Mouse (Mus musculus): ENCODE measurements at regions not wholly inside any gene's neighbourhood (a gene's known extent, or its start where the extent isn't known, plus 50 kb on each side); places are given as distances from the start of the nearest gene placed in this dataset.

GRCm38 (mm10) chr6:117655986-117656385 lies 185.0 kb upstream of the Zfp637 start:
- Histone ChIP-seq H3K4me1 (ENCODE audit: control insufficient read depth, insufficient read depth, low read length) (no peaks in the 10 kb centered on the region), H3K9ac (ENCODE audit: low read depth, low read length) (no peak overlapping the region), H3K4me3 (ENCODE audit: low read depth, low read length) (no peak overlapping the region), H3K27ac (ENCODE audit: low read depth, low read length) (no peak overlapping the region), H3K27me3 (ENCODE audit: control insufficient read depth, insufficient read depth, low read length) (peaks cover 10% of the 10 kb centered on the region; the same call in 1 of the 2 replicates), H3K36me3 (ENCODE audit: control insufficient read depth, insufficient read depth, low read length) (no peaks in the 10 kb centered on the region), H3K4me2 (no peak overlapping the region), H3K9me3 (replicated peaks; ENCODE audit: control insufficient read depth, low read length) (no peaks in the 10 kb centered on the region)
- ATAC-seq (replicated peaks; ENCODE audit: insufficient number of reproducible peaks, low FRiP score, low TSS enrichment): no peak
- WGBS (ENCODE audit: insufficient replicate concordance): 88% methylated on average over 4 of the region's 4 CpGs

- no peak overlapping the region for H3K4me2 ChIP-seq
- H3K4me3 ChIP-seq (ENCODE audit: low read depth, low read length): no peak overlapping the region
- no peak overlapping the region for H3K27ac ChIP-seq (ENCODE audit: low read depth, low read length)
- H3K4me1 ChIP-seq (ENCODE audit: control insufficient read depth, insufficient read depth, low read length): no peaks in the 10 kb centered on the region
- ATAC-seq (replicated peaks; ENCODE audit: insufficient number of reproducible peaks, low FRiP score, low TSS enrichment): no peak
- H3K36me3 ChIP-seq (ENCODE audit: control insufficient read depth, insufficient read depth, low read length): no peaks in the 10 kb centered on the region
- H3K9me3 ChIP-seq (replicated peaks; ENCODE audit: control insufficient read depth, low read length): no peaks in the 10 kb centered on the region
- no peak overlapping the region for H3K9ac ChIP-seq (ENCODE audit: low read depth, low read length)
- peaks cover 4% of the 10 kb centered on the region; the same call in 1 of the 2 replicates for H3K27me3 ChIP-seq (ENCODE audit: control insufficient read depth, insufficient read depth, low read length)
- 0% methylated on average over 1 of the region's 1 CpGs for WGBS (ENCODE audit: insufficient replicate concordance)
These were observed 180.4 kb upstream of the Zfp637 start for GRCm38 (mm10) chr6:117660576-117660975.

GRCm38 (mm10) chr6:117662635-117663034 lies 178.3 kb upstream of the Zfp637 start:
- Histone ChIP-seq H3K4me3 (ENCODE audit: low read depth, low read length) (no peak overlapping the region), H3K36me3 (ENCODE audit: control insufficient read depth, insufficient read depth, low read length) (no peaks in the 10 kb centered on the region), H3K4me1 (ENCODE audit: control insufficient read depth, insufficient read depth, low read length) (no peaks in the 10 kb centered on the region), H3K27me3 (ENCODE audit: control insufficient read depth, insufficient read depth, low read length) (peaks cover 4% of the 10 kb centered on the region; the same call in 1 of the 2 replicates), H3K4me2 (no peak overlapping the region), H3K9ac (ENCODE audit: low read depth, low read length) (no peak overlapping the region), H3K9me3 (replicated peaks; ENCODE audit: control insufficient read depth, low read length) (no peaks in the 10 kb centered on the region), H3K27ac (ENCODE audit: low read depth, low read length) (no peak overlapping the region)
- 78% methylated on average over 1 of the region's 1 CpGs for WGBS (ENCODE audit: insufficient replicate concordance)
- no peak for ATAC-seq (replicated peaks; ENCODE audit: insufficient number of reproducible peaks, low FRiP score, low TSS enrichment)

GRCm38 (mm10) chr6:117670337-117670736 lies 170.6 kb upstream of the Zfp637 start:
- Histone ChIP-seq H3K27me3 (ENCODE audit: control insufficient read depth, insufficient read depth, low read length) (no peaks in the 10 kb centered on the region), H3K4me3 (ENCODE audit: low read depth, low read length) (no peak overlapping the region), H3K36me3 (ENCODE audit: control insufficient read depth, insufficient read depth, low read length) (no peaks in the 10 kb centered on the region), H3K4me2 (no peak overlapping the region), H3K9me3 (replicated peaks; ENCODE audit: control insufficient read depth, low read length) (no peaks in the 10 kb centered on the region), H3K9ac (ENCODE audit: low read depth, low read length) (no peak overlapping the region), H3K4me1 (ENCODE audit: control insufficient read depth, insufficient read depth, low read length) (no peaks in the 10 kb centered on the region), H3K27ac (ENCODE audit: low read depth, low read length) (no peak overlapping the region)
- ATAC-seq (replicated peaks; ENCODE audit: insufficient number of reproducible peaks, low FRiP score, low TSS enrichment): no peak
- WGBS (ENCODE audit: insufficient replicate concordance): 61% methylated on average over 3 of the region's 3 CpGs

- no peaks in the 10 kb centered on the region for H3K27me3 ChIP-seq (ENCODE audit: control insufficient read depth, insufficient read depth, low read length)
- H3K27ac ChIP-seq (ENCODE audit: low read depth, low read length): no peak overlapping the region
- no peak overlapping the region for H3K9ac ChIP-seq (ENCODE audit: low read depth, low read length)
- H3K4me1 ChIP-seq (ENCODE audit: control insufficient read depth, insufficient read depth, low read length): no peaks in the 10 kb centered on the region
- no peak overlapping the region for H3K4me2 ChIP-seq
- H3K36me3 ChIP-seq (ENCODE audit: control insufficient read depth, insufficient read depth, low read length): no peaks in the 10 kb centered on the region
- no peaks in the 10 kb centered on the region for H3K9me3 ChIP-seq (replicated peaks; ENCODE audit: control insufficient read depth, low read length)
- 72% methylated on average over 17 of the region's 17 CpGs for WGBS (ENCODE audit: insufficient replicate concordance)
- ATAC-seq (replicated peaks; ENCODE audit: insufficient number of reproducible peaks, low FRiP score, low TSS enrichment): no peak
- no peak overlapping the region for H3K4me3 ChIP-seq (ENCODE audit: low read depth, low read length)
These were observed 170.0 kb upstream of the Zfp637 start for GRCm38 (mm10) chr6:117670792-117671525.

GRCm38 (mm10) chr6:117675059-117675800 lies 165.8 kb upstream of the Zfp637 start:
- H3K9ac ChIP-seq (ENCODE audit: low read depth, low read length): no peak overlapping the region
- no peak overlapping the region for H3K4me2 ChIP-seq
- H3K4me1 ChIP-seq (ENCODE audit: control insufficient read depth, insufficient read depth, low read length): no peaks in the 10 kb centered on the region; the same call in 1 of the 2 replicates
- no peak overlapping the region for H3K27ac ChIP-seq (ENCODE audit: low read depth, low read length)
- ATAC-seq (replicated peaks; ENCODE audit: insufficient number of reproducible peaks, low FRiP score, low TSS enrichment): no peak
- H3K9me3 ChIP-seq (replicated peaks; ENCODE audit: control insufficient read depth, low read length): no peaks in the 10 kb centered on the region
- no peaks in the 10 kb centered on the region for H3K27me3 ChIP-seq (ENCODE audit: control insufficient read depth, insufficient read depth, low read length)
- H3K4me3 ChIP-seq (ENCODE audit: low read depth, low read length): no peak overlapping the region
- WGBS (ENCODE audit: insufficient replicate concordance): 49% methylated on average over 15 of the region's 15 CpGs
- H3K36me3 ChIP-seq (ENCODE audit: control insufficient read depth, insufficient read depth, low read length): no peaks in the 10 kb centered on the region

- ATAC-seq (replicated peaks; ENCODE audit: insufficient number of reproducible peaks, low FRiP score, low TSS enrichment): no peak
These were observed 164.7 kb upstream of the Zfp637 start for GRCm38 (mm10) chr6:117676064-117676821.

GRCm38 (mm10) chr6:117677062-117677461 lies 163.9 kb upstream of the Zfp637 start:
- H3K27me3 ChIP-seq (ENCODE audit: control insufficient read depth, insufficient read depth, low read length): no peaks in the 10 kb centered on the region
- no peaks in the 10 kb centered on the region for H3K36me3 ChIP-seq (ENCODE audit: control insufficient read depth, insufficient read depth, low read length)
- no peak overlapping the region for H3K4me3 ChIP-seq (ENCODE audit: low read depth, low read length)
- H3K4me1 ChIP-seq (ENCODE audit: control insufficient read depth, insufficient read depth, low read length): no peaks in the 10 kb centered on the region; the same call in 1 of the 2 replicates
- H3K9me3 ChIP-seq (replicated peaks; ENCODE audit: control insufficient read depth, low read length): 0 out of 2 replicates have a peak, but pooled peaks cover 4% of the 10 kb centered on the region
- ATAC-seq (replicated peaks; ENCODE audit: insufficient number of reproducible peaks, low FRiP score, low TSS enrichment): no peak
- H3K27ac ChIP-seq (ENCODE audit: low read depth, low read length): no peak overlapping the region
- H3K4me2 ChIP-seq: no peak overlapping the region
- H3K9ac ChIP-seq (ENCODE audit: low read depth, low read length): no peak overlapping the region
- WGBS (ENCODE audit: insufficient replicate concordance): 52% methylated on average over 7 of the region's 7 CpGs

More at GRCm38 (mm10) chr6:117676064-117676821, 164.7 kb upstream of the Zfp637 start:
- Histone ChIP-seq H3K36me3 (ENCODE audit: control insufficient read depth, insufficient read depth, low read length) (no peaks in the 10 kb centered on the region), H3K27ac (ENCODE audit: low read depth, low read length) (no peak overlapping the region), H3K4me1 (ENCODE audit: control insufficient read depth, insufficient read depth, low read length) (no peaks in the 10 kb centered on the region; the same call in 1 of the 2 replicates), H3K9me3 (replicated peaks; ENCODE audit: control insufficient read depth, low read length) (no peaks in the 10 kb centered on the region), H3K9ac (ENCODE audit: low read depth, low read length) (no peak overlapping the region), H3K4me3 (ENCODE audit: low read depth, low read length) (no peak overlapping the region), H3K27me3 (ENCODE audit: control insufficient read depth, insufficient read depth, low read length) (no peaks in the 10 kb centered on the region), H3K4me2 (no peak overlapping the region)
- WGBS (ENCODE audit: insufficient replicate concordance): 63% methylated on average over 10 of the region's 10 CpGs

All from heart, embryonic 11.5 days (tissue).